Mouse (Mus musculus) C2C12 (cell line): ENCODE data around the gene Stxbp4. TPM values are rescaled to one million over a fixed set of nuclear protein-coding genes. Genes with fewer than 3 reads are reported as not detected.

Source experiments
- H3K27me3 ChIP-seq: one replicate; pipeline ENCODE4 v1.6.1; 2011; ENCODE audit not compliant: control insufficient read depth, insufficient read depth, insufficient read length
- H3K36me3 ChIP-seq: one replicate; pipeline ENCODE4 v1.6.1; 2011; ENCODE audit not compliant: control insufficient read depth, insufficient read depth
- H3K4me3 ChIP-seq: one replicate; pipeline ENCODE4 v1.5.1; 2011; ENCODE audit warnings: mild to moderate bottlenecking, control low read depth; ENCODE audit not compliant: poor library complexity, insufficient read depth, severe bottlenecking
- H3K79me2 ChIP-seq: one replicate; pipeline ENCODE4 v1.6.1; 2011; ENCODE audit not compliant: control insufficient read depth, insufficient read depth
- H3K79me3 ChIP-seq: one replicate; pipeline ENCODE4 v1.6.1; 2011; ENCODE audit warnings: low read depth, control low read depth
- H3ac ChIP-seq: one replicate; pipeline ENCODE3; 2011; ENCODE audit warnings: low read depth; ENCODE audit not compliant: control insufficient read depth, insufficient read length
- CEBPB ChIP-seq: IDR thresholded peaks from one replicate; pipeline ENCODE4 v1.6.1; 2011; ENCODE audit warnings: low read depth, mild to moderate bottlenecking, control low read depth, moderate library complexity
- CTCF ChIP-seq: IDR thresholded peaks from one replicate; pipeline ENCODE4 v1.5.1; 2011; ENCODE audit not compliant: control insufficient read depth, insufficient read depth, insufficient read length
- FOSL1 ChIP-seq: IDR thresholded peaks from one replicate; pipeline ENCODE4 v1.8.0; 2011; ENCODE audit warnings: mild to moderate bottlenecking, low read length; ENCODE audit not compliant: poor library complexity, insufficient read depth, severe bottlenecking
- MAX ChIP-seq: IDR thresholded peaks from one replicate; pipeline ENCODE4 v1.6.1; 2011; ENCODE audit warnings: mild to moderate bottlenecking, control low read depth
- MYOD1 ChIP-seq: IDR thresholded peaks from one replicate; pipeline ENCODE4 v1.6.1; 2011; ENCODE audit warnings: low read depth; ENCODE audit not compliant: control insufficient read depth, insufficient read length
- MYOG ChIP-seq: IDR thresholded peaks from one replicate; pipeline ENCODE4 v1.6.1; 2011; ENCODE audit not compliant: control insufficient read depth, insufficient read length; ENCODE audit errors: extremely low read depth
- USF1 ChIP-seq: IDR thresholded peaks from one replicate; pipeline ENCODE4 v1.6.1; 2011; ENCODE audit warnings: low read depth, mild to moderate bottlenecking, control low read depth, moderate library complexity
- long read RNA-seq, 2 experiments: library from polyadenylated mRNA; unstranded; transcript quantifications; one replicate each; pipeline ENCODE4 v2.0.0; 2019 to 2020
- polyA plus RNA-seq: library from polyadenylated mRNA; unstranded; fragments of >200 nt; fragmentation: generic; extraction: Trizol; gene quantifications from one replicate; pipeline ENCODE4 v1.2.1, GENCODE M21; 2012; ENCODE audit warnings: missing spikeins

The Stxbp4 gene
- 3.7 TPM for polyA plus RNA-seq
- long read RNA-seq, experiment 1, full-length matches to known transcripts: 1 of 4 reads
- long read RNA-seq, experiment 1, partial matches to known transcripts: 0 of 4 reads
- long read RNA-seq, experiment 1, other reads (novel, unspliced or antisense): 3 of 4 reads
- long read RNA-seq, experiment 2, full-length matches to known transcripts: 24 of 40 reads
- long read RNA-seq, experiment 2, partial matches to known transcripts: 5 of 40 reads
- long read RNA-seq, experiment 2, other reads (novel, unspliced or antisense): 11 of 40 reads

- Histone ChIP-seq H3K79me3 (peaks cover 46% of the 10 kb centered on the region), H3ac (peak within 1 kb of the TSS; percentile 97), H3K27me3 (no peaks in the 10 kb centered on the region), H3K4me3 (peak within 1 kb of the TSS; percentile 94), H3K79me2 (peaks cover 78% of the 10 kb centered on the region), H3K36me3 (peaks cover 22% of the 10 kb centered on the region)
- no peak for TF ChIP-seq CEBPB
- TF ChIP-seq MAX: peak; percentile 52
- no peak for TF ChIP-seq FOSL1
Measured at GRCm38 (mm10) chr11:90637440-90638311, at the start of gene Stxbp4, which contains the start of gene Cox11. Stxbp4 (minus strand) TSS chr11:90638084. Cox11 (plus strand) TSS chr11:90638173.

DNA sequence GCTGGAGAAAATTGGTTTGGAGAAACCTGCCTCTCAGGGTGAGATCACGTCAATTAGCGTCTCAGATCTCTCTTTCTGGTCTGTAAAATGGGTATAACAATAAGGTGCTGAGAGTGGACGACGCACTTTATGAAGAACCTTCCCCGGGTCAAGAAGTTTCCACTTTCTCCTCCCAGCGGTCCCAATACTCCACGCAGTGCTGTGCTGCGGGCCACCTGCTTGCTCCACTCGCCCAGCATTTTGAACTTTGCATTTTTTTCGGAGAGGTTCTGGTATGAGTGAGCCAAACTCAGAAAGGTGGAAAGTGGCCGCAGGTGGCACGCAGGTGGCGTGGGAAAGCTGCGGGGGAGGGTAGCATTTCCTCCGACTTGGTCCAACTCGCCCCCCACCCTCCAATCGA, 49.2 kb upstream of the Stxbp4 start:
- H3K4me3 ChIP-seq: peak overlapping the region; percentile 25
- no peaks in the 10 kb centered on the region for H3K36me3 ChIP-seq
- no peaks in the 10 kb centered on the region for H3K79me2 ChIP-seq
- TF ChIP-seq CEBPB (no peak), FOSL1 (no peak), MYOD1 (no peak), CTCF (no peak), MYOG (no peak), MAX (no peak), USF1 (no peak)
- peak overlapping the region; percentile 13 for H3ac ChIP-seq
- no peaks in the 10 kb centered on the region for H3K27me3 ChIP-seq
- H3K79me3 ChIP-seq: no peaks in the 10 kb centered on the region

DNA sequence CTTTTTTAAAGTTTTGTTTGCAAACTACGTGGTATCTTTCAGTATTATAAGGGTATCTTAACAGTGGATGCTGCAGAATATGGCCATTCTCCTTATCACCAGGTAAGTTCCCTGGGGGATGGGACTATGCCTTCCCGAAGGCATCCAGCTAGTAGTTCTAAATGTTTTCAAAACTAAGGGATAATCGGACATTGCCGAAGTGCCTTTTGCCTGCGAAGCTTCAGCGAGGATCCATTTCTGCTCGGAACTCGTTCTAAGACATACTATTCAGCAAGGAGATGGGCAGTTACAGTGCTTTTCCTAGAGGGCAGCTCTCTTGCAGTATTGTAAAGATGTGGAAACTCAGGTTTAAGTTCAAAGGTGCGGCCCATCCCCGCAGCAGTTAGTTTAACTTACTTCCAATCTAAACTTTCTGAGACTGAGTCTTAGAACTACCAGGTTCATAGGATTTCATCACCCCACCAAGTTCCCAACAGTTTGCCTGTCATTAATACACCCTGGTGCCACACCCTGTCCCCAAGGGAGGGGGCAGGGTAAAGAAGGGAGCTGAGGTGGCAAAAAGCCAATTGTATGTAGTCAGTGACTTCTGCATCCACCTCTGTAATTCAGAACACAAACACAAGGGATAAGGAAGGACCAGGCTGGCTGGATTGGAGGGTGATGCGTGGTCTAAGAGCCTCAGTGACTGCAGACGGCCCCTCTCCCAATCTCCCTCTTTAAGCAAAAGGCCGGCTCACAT, 48.6 kb upstream of the Stxbp4 start:
- Histone ChIP-seq H3K27me3 (no peaks in the 10 kb centered on the region), H3K79me2 (no peaks in the 10 kb centered on the region), H3K36me3 (no peaks in the 10 kb centered on the region), H3K4me3 (no peak overlapping the region), H3ac (no peak overlapping the region), H3K79me3 (no peaks in the 10 kb centered on the region)
- TF ChIP-seq MYOG: no peak
- TF ChIP-seq CTCF: no peak
- no peak for TF ChIP-seq MAX
- no peak for TF ChIP-seq MYOD1
- no peak for TF ChIP-seq FOSL1
- TF ChIP-seq USF1: no peak
- TF ChIP-seq CEBPB: no peak

DNA sequence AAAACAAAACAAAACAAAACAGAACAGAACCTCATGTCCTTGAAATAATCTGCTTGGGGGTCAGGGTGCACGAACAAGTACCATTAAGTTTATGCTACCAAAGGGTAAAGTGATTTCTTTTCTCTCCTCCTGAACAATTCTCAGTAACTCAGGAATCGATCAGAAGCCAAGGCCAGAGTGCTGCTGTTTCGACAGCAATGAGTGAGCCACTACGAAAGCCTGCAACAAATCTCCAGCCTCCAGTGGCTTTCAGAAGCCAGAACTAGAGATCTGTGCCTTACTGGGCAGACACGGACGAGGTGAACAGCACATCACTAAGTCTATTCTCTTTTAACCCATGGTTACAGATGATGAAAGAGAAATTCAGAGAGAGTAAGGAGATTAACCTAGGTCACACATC, 47.3 kb upstream of the Stxbp4 start:
- H3K79me3 ChIP-seq: no peaks in the 10 kb centered on the region
- no peak overlapping the region for H3ac ChIP-seq
- no peaks in the 10 kb centered on the region for H3K27me3 ChIP-seq
- H3K36me3 ChIP-seq: no peaks in the 10 kb centered on the region
- H3K4me3 ChIP-seq: no peak overlapping the region
- no peaks in the 10 kb centered on the region for H3K79me2 ChIP-seq
- TF ChIP-seq MYOG (no peak), CTCF (no peak), MYOD1 (no peak), MAX (no peak), FOSL1 (no peak), USF1 (no peak), CEBPB (no peak)

DNA sequence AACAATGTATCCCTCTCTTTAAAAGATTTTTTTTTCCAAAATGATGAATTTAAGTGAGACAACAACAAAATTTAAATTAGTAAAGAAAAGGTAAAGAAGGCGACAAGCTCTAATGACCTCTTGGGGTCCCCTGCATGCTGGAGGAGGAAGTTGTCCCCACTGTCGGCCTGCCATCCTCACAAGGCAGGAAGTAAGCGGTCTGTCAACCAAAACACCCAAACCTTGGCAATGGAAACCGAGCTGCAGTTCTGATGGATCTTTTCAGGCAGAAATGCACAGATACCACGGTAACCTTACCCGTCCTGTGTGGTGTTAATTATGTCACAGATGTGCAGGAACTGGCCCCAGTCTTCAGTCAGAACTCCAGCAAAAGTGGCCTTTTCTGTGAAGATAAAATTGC, 46.9 kb upstream of the Stxbp4 start:
- H3K27me3 ChIP-seq: no peaks in the 10 kb centered on the region
- TF ChIP-seq CTCF (no peak), USF1 (no peak), MYOG (no peak), MAX (no peak), MYOD1 (no peak), FOSL1 (no peak), CEBPB (no peak)
- no peak overlapping the region for H3K4me3 ChIP-seq
- H3K79me2 ChIP-seq: no peaks in the 10 kb centered on the region
- H3ac ChIP-seq: no peak overlapping the region
- no peaks in the 10 kb centered on the region for H3K36me3 ChIP-seq
- H3K79me3 ChIP-seq: no peaks in the 10 kb centered on the region
